Mouse (Mus musculus) stomach, postnatal 0 days (tissue): ENCODE results near the gene Aamp.

Experiments used
- CTCF ChIP-seq: IDR thresholded peaks from 2 replicates; pipeline ENCODE4 v1.5.1; 2016; ENCODE audit warnings: antibody characterized with exemption, low read depth, mild to moderate bottlenecking, moderate library complexity
- EP300 ChIP-seq: optimal IDR thresholded peaks from 2 replicates; pipeline ENCODE3; 2016; ENCODE audit warnings: antibody characterized with exemption

DNA sequence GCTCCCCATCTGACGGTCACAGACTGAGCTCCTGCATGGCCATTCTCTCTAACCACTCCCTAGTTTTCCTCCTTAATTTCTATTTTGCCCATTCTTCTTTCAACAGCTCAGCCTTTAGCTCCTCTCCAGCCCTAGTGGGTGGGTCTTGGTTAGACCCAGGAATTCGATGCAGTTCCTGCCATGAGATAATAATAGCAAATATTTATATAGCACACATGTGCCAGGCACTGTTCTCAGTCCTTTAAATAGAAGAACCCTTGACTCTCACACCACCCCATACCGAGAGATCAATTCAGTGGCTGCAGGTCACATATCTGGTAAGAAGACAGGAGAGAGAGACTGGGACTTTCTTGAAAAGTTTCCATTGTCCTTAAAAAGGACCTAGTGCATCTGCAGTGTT lies 36.9 kb upstream of the Aamp start:
- TF ChIP-seq CTCF (no peak), EP300 (no peak)
